Mouse (Mus musculus) thymus, adult 2 months (tissue): ENCODE results near the gene Man1c1.

ENCODE experiments used
- CTCF ChIP-seq: fragments of 200-500 bp; IDR thresholded peaks from 2 replicates; pipeline ENCODE4 v1.5.1; 2012; ENCODE audit warnings: mild to moderate bottlenecking, control low read depth, low read length, moderate library complexity, borderline replicate concordance; ENCODE audit not compliant: control insufficient read depth, poor library complexity, insufficient read depth; ENCODE audit errors: extremely low read depth
- POLR2A ChIP-seq: fragments of 200-500 bp; IDR thresholded peaks from 2 replicates; pipeline ENCODE4 v1.6.1; 2012; ENCODE audit warnings: mild to moderate bottlenecking, low read length, control low read depth, moderate library complexity; ENCODE audit not compliant: control insufficient read depth, poor library complexity, insufficient read depth; ENCODE audit errors: extremely low read depth

- TF ChIP-seq POLR2A (no peak), CTCF (no peak)
These were observed 84.6 kb downstream of the Man1c1 start for GRCm38 (mm10) chr4:134619489-134619870.
